Mouse (Mus musculus): ENCODE results near the gene Atxn1. TPM values are rescaled to one million over a fixed set of nuclear protein-coding genes. Genes with fewer than 3 reads are reported as not detected.

The Atxn1 gene
- total and polyA plus RNA-seq, 3 experiments: 0.39 to 1.1 TPM; not detected in 1

- Histone ChIP-seq H3K79me2 (ENCODE audit: control insufficient read depth, insufficient read depth, low read length, poor library complexity) (no peaks in the 10 kb centered on the region), H3K36me3 (ENCODE audit: control insufficient read depth in 1 of 2, insufficient read depth in 2 of 2, low read length in 2 of 2) (no peaks in the 10 kb centered on the region), H3K4me1 (ENCODE audit: control insufficient read depth in 1 of 2, insufficient read depth in 2 of 2, low read length in 2 of 2) (no peaks in the 10 kb centered on the region), H3K27me3 (ENCODE audit: control insufficient read depth in 1 of 2, insufficient read depth in 2 of 2, low read length in 2 of 2) (no peaks in the 10 kb centered on the region), H3K9ac (ENCODE audit: control insufficient read depth, low read depth, low read length, poor library complexity, severe bottlenecking) (no peak overlapping the region), H3K9me3 (replicated peaks; ENCODE audit: insufficient read depth, low read length) (no peaks in the 10 kb centered on the region), H3K27ac (ENCODE audit: control insufficient read depth, low read depth, low read length) (no peak overlapping the region), H3K4me3 (ENCODE audit: control insufficient read depth in 1 of 2, insufficient read depth in 1 of 2, low read depth in 2 of 2, low read length in 2 of 2) (no peak overlapping the region)
- DNase-seq (ENCODE audit: low read depth, low spot score): no peak
- TF ChIP-seq MYC (IDR thresholded peaks at IDR 0.05; ENCODE audit: low read depth, low read length) (no peak), HCFC1 (IDR thresholded peaks at IDR 0.05; ENCODE audit: low read depth, low read length) (no peak), MYB (IDR thresholded peaks at IDR 0.05; ENCODE audit: low read depth, low read length) (no peak), JUND (IDR thresholded peaks at IDR 0.05; ENCODE audit: low read depth, low read length) (no peak), ETS1 (IDR thresholded peaks at IDR 0.05; ENCODE audit: low read depth, low read length) (no peak), TBP (IDR thresholded peaks at IDR 0.05; ENCODE audit: low read depth, low read length) (no peak), KAT2A (conservative IDR thresholded peaks at IDR 0.05; ENCODE audit: low read depth, low read length) (no peak), MAX (IDR thresholded peaks at IDR 0.05; ENCODE audit: low read length) (no peak), GABPA (IDR thresholded peaks at IDR 0.05; ENCODE audit: low read depth, low read length) (no peak), E2F4 (IDR thresholded peaks at IDR 0.05; ENCODE audit: borderline replicate concordance, low read depth, low read length) (no peak), RAD21 (IDR thresholded peaks at IDR 0.05; ENCODE audit: low read depth, low read length) (no peak)
Measured at GRCm38 (mm10) chr13:45828035-45828434, 136.8 kb downstream of the Atxn1 start.

DNA sequence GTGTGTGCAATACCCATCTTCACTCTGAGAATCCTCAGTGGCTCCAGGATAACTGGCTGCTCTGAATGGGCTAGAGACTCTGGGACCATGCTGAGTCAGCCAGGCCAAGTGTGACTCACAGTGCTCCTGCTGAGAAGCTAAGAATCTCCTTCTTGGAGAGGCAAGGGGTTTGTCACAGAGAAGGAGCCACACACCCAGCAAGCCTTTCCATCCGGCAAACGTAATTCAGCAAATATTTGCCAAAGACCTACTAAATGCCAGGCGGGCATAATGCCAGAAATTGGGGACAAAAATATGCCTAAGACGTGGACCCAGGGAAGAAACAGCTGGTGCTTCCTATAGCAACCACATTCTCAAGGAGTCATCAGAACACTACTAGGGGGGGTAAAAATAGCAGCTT is 137.2 kb downstream of the Atxn1 start:
- Histone ChIP-seq H3K27ac (ENCODE audit: control insufficient read depth, low read depth, low read length) (no peak overlapping the region), H3K9me3 (replicated peaks; ENCODE audit: insufficient read depth, low read length) (no peaks in the 10 kb centered on the region), H3K4me3 (ENCODE audit: control insufficient read depth in 1 of 2, insufficient read depth in 1 of 2, low read depth in 2 of 2, low read length in 2 of 2) (no peak overlapping the region), H3K4me1 (ENCODE audit: control insufficient read depth in 1 of 2, insufficient read depth in 2 of 2, low read length in 2 of 2) (no peaks in the 10 kb centered on the region), H3K9ac (ENCODE audit: control insufficient read depth, low read depth, low read length, poor library complexity, severe bottlenecking) (no peak overlapping the region), H3K27me3 (ENCODE audit: control insufficient read depth in 1 of 2, insufficient read depth in 2 of 2, low read length in 2 of 2) (no peaks in the 10 kb centered on the region), H3K79me2 (ENCODE audit: control insufficient read depth, insufficient read depth, low read length, poor library complexity) (no peaks in the 10 kb centered on the region), H3K36me3 (ENCODE audit: control insufficient read depth in 1 of 2, insufficient read depth in 2 of 2, low read length in 2 of 2) (no peaks in the 10 kb centered on the region)
- peak; percentile 12 for DNase-seq (ENCODE audit: low read depth, low spot score)
- no peak for TF ChIP-seq POLR2AphosphoS5 (IDR thresholded peaks at IDR 0.05; ENCODE audit: borderline replicate concordance, low read depth, low read length)
- no peak for TF ChIP-seq MAX (IDR thresholded peaks at IDR 0.05; ENCODE audit: low read length)
- TF ChIP-seq TBP (IDR thresholded peaks at IDR 0.05; ENCODE audit: low read depth, low read length): no peak
- TF ChIP-seq HCFC1 (IDR thresholded peaks at IDR 0.05; ENCODE audit: low read depth, low read length): no peak
- no peak for TF ChIP-seq GATA1 (IDR thresholded peaks at IDR 0.05; ENCODE audit: low read depth, low read length)
- no peak for TF ChIP-seq ZMIZ1 (IDR thresholded peaks at IDR 0.05; ENCODE audit: low read depth, low read length)
- TF ChIP-seq MAFK (IDR thresholded peaks at IDR 0.05; ENCODE audit: borderline replicate concordance, low read depth, low read length): no peak
- no peak for TF ChIP-seq MAZ (IDR thresholded peaks at IDR 0.05; ENCODE audit: low read depth, low read length)
- no peak for TF ChIP-seq POLR2AphosphoS2 (IDR thresholded peaks at IDR 0.05; ENCODE audit: low read length)
- TF ChIP-seq USF1 (IDR thresholded peaks at IDR 0.05; ENCODE audit: low read depth, low read length): no peak
- no peak for TF ChIP-seq CHD1 (IDR thresholded peaks at IDR 0.05; ENCODE audit: low read depth, low read length)
- no peak for TF ChIP-seq MEF2A (IDR thresholded peaks at IDR 0.05; ENCODE audit: extremely low read depth, insufficient replicate concordance, low read depth, low read length, poor library complexity, severe bottlenecking)
- TF ChIP-seq UBTF (IDR thresholded peaks at IDR 0.05; ENCODE audit: borderline replicate concordance, insufficient read depth, low read depth, low read length): no peak
- no peak for TF ChIP-seq ETS1 (IDR thresholded peaks at IDR 0.05; ENCODE audit: low read depth, low read length)
- no peak for TF ChIP-seq MYC (IDR thresholded peaks at IDR 0.05; ENCODE audit: low read depth, low read length)
- no peak for TF ChIP-seq SIN3A (IDR thresholded peaks at IDR 0.05; ENCODE audit: low read length)
- no peak for TF ChIP-seq ZNF384 (IDR thresholded peaks at IDR 0.05; ENCODE audit: low read depth, low read length)
- no peak for TF ChIP-seq KAT2A (conservative IDR thresholded peaks at IDR 0.05; ENCODE audit: low read depth, low read length)
- TF ChIP-seq ELF1 (IDR thresholded peaks at IDR 0.05; ENCODE audit: low read depth, low read length): no peak
- TF ChIP-seq TAL1 (IDR thresholded peaks at IDR 0.05; ENCODE audit: low read length): no peak
